Mouse (Mus musculus) bone marrow macrophage, adult 2 months (primary cell): ENCODE results near the gene Fpgs. TPM values are rescaled to one million over a fixed set of nuclear protein-coding genes. Genes with fewer than 3 reads are reported as not detected.

Experiments used
- H3K27ac ChIP-seq: 2 replicates; pipeline ENCODE4 v1.5.1; 2012; ENCODE audit warnings: low read depth, low read length; ENCODE audit not compliant: insufficient read depth
- H3K4me1 ChIP-seq: 2 replicates; pipeline ENCODE4 v1.6.1; 2012; ENCODE audit warnings: low read length; ENCODE audit not compliant: control insufficient read depth, insufficient read depth
- H3K4me3 ChIP-seq: 2 replicates; pipeline ENCODE4 v1.5.1; 2012; ENCODE audit warnings: mild to moderate bottlenecking, low read length, moderate library complexity; ENCODE audit not compliant: insufficient read depth
- CTCF ChIP-seq: IDR thresholded peaks from 2 replicates; pipeline ENCODE4 v1.5.1; 2012; ENCODE audit warnings: low read depth, mild to moderate bottlenecking, low read length, moderate library complexity
- POLR2A ChIP-seq: IDR thresholded peaks from 2 replicates; pipeline ENCODE4 v1.6.1; 2012; ENCODE audit warnings: mild to moderate bottlenecking, low read depth, low read length, borderline replicate concordance
- polyA plus RNA-seq: library from polyadenylated mRNA; stranded (reverse); fragments of >200 nt; gene quantifications from 2 replicates; pipeline ENCODE4 v1.2.4, GENCODE M21; 2012; ENCODE audit not compliant: missing spikeins, insufficient read depth, insufficient read length

The Fpgs gene
- polyA plus RNA-seq, 1 experiment: 5.1 TPM

- Histone ChIP-seq H3K4me1 (peaks cover 38% of the 10 kb centered on the region), H3K4me3 (peak overlapping the region; percentile 92), H3K27ac (peak overlapping the region; percentile 91)
- TF ChIP-seq POLR2A (no peak), CTCF (no peak)
Measured at GRCm38 (mm10) chr2:32714117-32714986, 10.4 kb upstream of the Fpgs start.

GRCm38 (mm10) chr2:32712934-32713817 is 9.2 kb upstream of the Fpgs start, which contains the start of gene Cdk9:
Cdk9 (minus strand) TSS chr2:32713076.
- Histone ChIP-seq H3K4me3 (peak within 1 kb of the TSS; percentile 92), H3K4me1 (peaks cover 33% of the 10 kb centered on the region), H3K27ac (peak within 1 kb of the TSS; percentile 91)
- TF ChIP-seq POLR2A: 0 out of 2 replicates have a peak, but pooled peaks have one; percentile 20
- peak; percentile 81 for TF ChIP-seq CTCF

GRCm38 (mm10) chr2:32712586-32712933 is 8.6 kb upstream of the Fpgs start:
- H3K4me1 ChIP-seq: peaks cover 31% of the 10 kb centered on the region
- peak overlapping the region; percentile 78 for H3K27ac ChIP-seq
- no peak for TF ChIP-seq CTCF
- no peak for TF ChIP-seq POLR2A
- H3K4me3 ChIP-seq: peak overlapping the region; percentile 92

GRCm38 (mm10) chr2:32712108-32712551 is 8.2 kb upstream of the Fpgs start:
- Histone ChIP-seq H3K4me3 (peak overlapping the region; percentile 92), H3K4me1 (peaks cover 31% of the 10 kb centered on the region), H3K27ac (peak overlapping the region; percentile 73)
- TF ChIP-seq CTCF (no peak), POLR2A (no peak)

GRCm38 (mm10) chr2:32711301-32712056 is 7.5 kb upstream of the Fpgs start:
- Histone ChIP-seq H3K4me3 (peak overlapping the region; percentile 92), H3K27ac (peak overlapping the region; percentile 73), H3K4me1 (peaks cover 29% of the 10 kb centered on the region)
- TF ChIP-seq CTCF: no peak
- no peak for TF ChIP-seq POLR2A

- TF ChIP-seq POLR2A (no peak), CTCF (no peak)
- H3K4me1 ChIP-seq: peaks cover 24% of the 10 kb centered on the region
- peak overlapping the region; percentile 32 for H3K4me3 ChIP-seq
- H3K27ac ChIP-seq: peak overlapping the region; percentile 73
Measured at GRCm38 (mm10) chr2:32710425-32710824, 6.5 kb upstream of the Fpgs start.

- Histone ChIP-seq H3K4me3 (peak overlapping the region; percentile 32), H3K27ac (peak overlapping the region; percentile 66), H3K4me1 (peaks cover 22% of the 10 kb centered on the region)
- TF ChIP-seq POLR2A: no peak
- no peak for TF ChIP-seq CTCF
Measured at GRCm38 (mm10) chr2:32709521-32710137, 5.7 kb upstream of the Fpgs start.

GRCm38 (mm10) chr2:32708643-32709042 is 4.7 kb upstream of the Fpgs start:
- H3K4me3 ChIP-seq: no peak overlapping the region
- H3K27ac ChIP-seq: no peak overlapping the region
- peaks cover 12% of the 10 kb centered on the region for H3K4me1 ChIP-seq
- TF ChIP-seq CTCF (peak; percentile 97), POLR2A (no peak)

GRCm38 (mm10) chr2:32706971-32707370 is 3.0 kb upstream of the Fpgs start:
- peaks cover 12% of the 10 kb centered on the region for H3K4me1 ChIP-seq

More at GRCm38 (mm10) chr2:32706971-32707370, 3.0 kb upstream of the Fpgs start:
- no peak overlapping the region for H3K4me3 ChIP-seq
- H3K27ac ChIP-seq: no peak overlapping the region
- TF ChIP-seq CTCF (no peak), POLR2A (no peak)
